Mouse (Mus musculus) forebrain, embryonic 14.5 days (tissue): ENCODE data around the gene Nrp1. TPM values are rescaled to one million over a fixed set of nuclear protein-coding genes. Genes with fewer than 3 reads are reported as not detected.

Experiments
- ATAC-seq: fragments of 200-750 bp; cut with Nextera tagmentation; 2 replicates; pipeline ENCODE4 v1.8.0; 2017; ENCODE audit warnings: mild to moderate bottlenecking, moderate library complexity
- DNase-seq: peaks from one replicate; pipeline ENCODE4 v3.0.0-alpha.2; 2015; ENCODE audit warnings: low spot score
- H3K27ac ChIP-seq: fragments of 300-500 bp; sonication (generic); 2 replicates; pipeline ENCODE4 v1.5.1; 2014; ENCODE audit warnings: low read depth, mild to moderate bottlenecking, control low read depth, low read length, moderate library complexity
- H3K27me3 ChIP-seq: fragments of 300-500 bp; sonication (generic); replicated peaks from 2 replicates; pipeline ENCODE4 v1.6.1; 2014; ENCODE audit warnings: low read length, control low read depth, mixed read lengths; ENCODE audit not compliant: control insufficient read depth, insufficient read depth
- H3K36me3 ChIP-seq: fragments of 300-500 bp; sonication (generic); 2 replicates; pipeline ENCODE4 v1.6.1; 2014; ENCODE audit warnings: low read length, control low read depth; ENCODE audit not compliant: control insufficient read depth, insufficient read depth
- H3K4me1 ChIP-seq: fragments of 300-500 bp; sonication (generic); 2 replicates; pipeline ENCODE4 v1.6.1; 2014; ENCODE audit warnings: antibody characterized with exemption, low read length, control low read depth; ENCODE audit not compliant: control insufficient read depth, insufficient read depth
- H3K4me2 ChIP-seq: fragments of 300-500 bp; sonication (generic); 2 replicates; pipeline ENCODE4 v1.6.1; 2014; ENCODE audit warnings: mild to moderate bottlenecking, control low read depth, low read length
- H3K4me3 ChIP-seq: fragments of 300-500 bp; sonication (generic); 2 replicates; pipeline ENCODE4 v1.5.1; 2014; ENCODE audit warnings: low read depth, low read length, control low read depth
- H3K9ac ChIP-seq: fragments of 300-500 bp; sonication (generic); 2 replicates; pipeline ENCODE4 v1.6.1; 2014; ENCODE audit warnings: mild to moderate bottlenecking, low read length, control low read depth, moderate library complexity
- H3K9me3 ChIP-seq: fragments of 300-500 bp; sonication (generic); replicated peaks from 2 replicates; pipeline ENCODE4 v1.6.1; 2016; ENCODE audit warnings: low read length, control low read depth, mixed read lengths; ENCODE audit not compliant: control insufficient read depth
- WGBS: fragments of 180-500 bp; shearing (Covaris S2); extraction: QIAGEN DNeasy Blood & Tissue Kit; methylation state at CpG from one replicate; pipeline ENCODE4 v1.1.7; 2014; 5-methylcytosine and 5-hydroxymethylcytosine counted together
- polyA plus RNA-seq: library from polyadenylated mRNA; unstranded; fragments of >200 nt; fragmentation: Nextera tagmentation; extraction: Ambion mirVana; gene quantifications from 2 replicates; pipeline ENCODE4 v1.2.1, GENCODE M21; 2014

Nrp1 gene
- 57.9 and 81.1 TPM in 2 replicates for polyA plus RNA-seq

DNA sequence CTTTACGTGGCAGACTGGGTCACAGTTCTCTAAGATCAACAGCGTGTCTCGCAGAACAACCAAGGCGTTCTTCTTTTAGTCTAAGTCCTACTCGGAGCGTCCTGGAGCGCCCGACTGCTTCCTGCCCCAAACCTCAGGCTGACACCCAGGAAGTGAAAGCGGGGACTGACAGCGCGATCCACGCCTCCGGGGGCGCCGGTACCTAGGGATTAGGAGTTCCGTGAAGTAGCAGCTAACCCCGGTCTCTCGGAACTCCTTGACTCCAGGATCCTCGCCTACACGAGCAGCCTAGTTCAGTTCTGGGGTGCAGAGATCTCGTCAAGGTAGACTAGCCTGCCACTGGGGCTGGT, at the start of gene Nrp1:
Gene Nrp1, plus strand, starts transcription at position 199 of the 350 bp plus-strand sequence.
- H3K9ac ChIP-seq, result peak within 1 kb of the TSS; percentile 89
- ATAC-seq (peak; percentile 18), DNase-seq (no peak)
- H3K27me3 ChIP-seq, result no peaks in the 10 kb centered on the region
- H3K9me3 ChIP-seq, result no peaks in the 10 kb centered on the region
- H3K4me2 ChIP-seq, result peak within 1 kb of the TSS; percentile 90
- H3K27ac ChIP-seq, result peak within 1 kb of the TSS; percentile 93
- H3K4me3 ChIP-seq, result peak within 1 kb of the TSS; percentile 69
- peaks cover 12% of the 10 kb centered on the region for H3K4me1 ChIP-seq
- H3K36me3 ChIP-seq, result no peaks in the 10 kb centered on the region
- WGBS, result under 1% methylated on average over 21 of the region's 21 CpGs

DNA sequence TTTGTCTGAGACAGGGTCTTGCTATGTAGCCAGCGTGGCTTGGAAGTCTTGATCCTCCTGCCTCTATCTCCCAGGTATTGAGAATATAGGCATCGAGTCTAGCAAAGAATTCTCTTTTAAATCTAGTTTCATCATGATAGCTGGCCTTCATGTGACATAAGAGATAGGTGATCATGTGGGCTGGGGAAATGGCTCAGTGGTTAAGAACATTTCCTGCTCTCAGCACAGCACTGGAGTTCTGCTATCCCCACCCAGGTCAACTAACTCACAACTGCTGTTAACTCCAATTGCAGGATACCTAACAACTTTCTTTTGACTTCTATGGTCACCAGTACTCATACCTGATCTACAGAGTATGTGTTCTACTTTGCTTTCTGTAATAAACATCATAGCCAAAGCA, 37.6 kb upstream of the Nrp1 start:
- Histone ChIP-seq H3K36me3 (no peaks in the 10 kb centered on the region), H3K9me3 (no peaks in the 10 kb centered on the region), H3K4me1 (no peaks in the 10 kb centered on the region), H3K4me2 (no peak overlapping the region), H3K4me3 (no peak overlapping the region), H3K27me3 (no peaks in the 10 kb centered on the region), H3K9ac (no peak overlapping the region), H3K27ac (no peak overlapping the region)
- WGBS, result 90% methylated on average over 2 of the region's 2 CpGs
- ATAC-seq (no peak), DNase-seq (no peak)

- H3K27ac ChIP-seq, result no peak overlapping the region
- H3K4me3 ChIP-seq, result no peak overlapping the region
- DNase-seq (no peak), ATAC-seq (no peak)
- 89% methylated on average over 1 of the region's 1 CpGs for WGBS
- H3K4me2 ChIP-seq, result no peak overlapping the region
- no peaks in the 10 kb centered on the region for H3K36me3 ChIP-seq
- no peaks in the 10 kb centered on the region for H3K9me3 ChIP-seq
- H3K27me3 ChIP-seq, result no peaks in the 10 kb centered on the region
- no peaks in the 10 kb centered on the region for H3K4me1 ChIP-seq
- H3K9ac ChIP-seq, result no peak overlapping the region
These were observed 31.1 kb upstream of the Nrp1 start for GRCm38 (mm10) chr8:128327281-128327680.

GRCm38 (mm10) chr8:128327922-128328321, 30.5 kb upstream of the Nrp1 start:
- Histone ChIP-seq H3K9ac (no peak overlapping the region), H3K9me3 (no peaks in the 10 kb centered on the region), H3K4me3 (no peak overlapping the region), H3K27me3 (no peaks in the 10 kb centered on the region), H3K27ac (no peak overlapping the region), H3K4me2 (no peak overlapping the region), H3K36me3 (no peaks in the 10 kb centered on the region), H3K4me1 (no peaks in the 10 kb centered on the region)
- no peak for DNase-seq
- ATAC-seq, result no peak
- 27% methylated on average over 2 of the region's 2 CpGs for WGBS

GRCm38 (mm10) chr8:128329502-128329901, 28.9 kb upstream of the Nrp1 start:
- no peak overlapping the region for H3K4me2 ChIP-seq
- H3K36me3 ChIP-seq, result no peaks in the 10 kb centered on the region
- H3K27ac ChIP-seq, result no peak overlapping the region
- no peak overlapping the region for H3K9ac ChIP-seq
- no peak for ATAC-seq
- no peak for DNase-seq
- H3K9me3 ChIP-seq, result no peaks in the 10 kb centered on the region
- H3K4me1 ChIP-seq, result no peaks in the 10 kb centered on the region
- H3K4me3 ChIP-seq, result no peak overlapping the region
- H3K27me3 ChIP-seq, result no peaks in the 10 kb centered on the region
- WGBS, result 92% methylated on average over 3 of the region's 3 CpGs

GRCm38 (mm10) chr8:128335976-128336375, 22.4 kb upstream of the Nrp1 start:
- no peak overlapping the region for H3K27ac ChIP-seq
- H3K4me3 ChIP-seq, result no peak overlapping the region
- 80% methylated on average over 3 of the region's 3 CpGs for WGBS
- no peaks in the 10 kb centered on the region for H3K36me3 ChIP-seq
- no peak for DNase-seq
- H3K4me1 ChIP-seq, result no peaks in the 10 kb centered on the region
- H3K9me3 ChIP-seq, result no peaks in the 10 kb centered on the region
- H3K27me3 ChIP-seq, result no peaks in the 10 kb centered on the region
- H3K4me2 ChIP-seq, result no peak overlapping the region
- no peak overlapping the region for H3K9ac ChIP-seq
- ATAC-seq, result no peak

- H3K4me2 ChIP-seq, result no peak overlapping the region
- H3K4me1 ChIP-seq, result no peaks in the 10 kb centered on the region
- H3K9ac ChIP-seq, result no peak overlapping the region
- no peak overlapping the region for H3K4me3 ChIP-seq
- DNase-seq, result no peak
- no peak overlapping the region for H3K27ac ChIP-seq
- H3K36me3 ChIP-seq, result no peaks in the 10 kb centered on the region
- no peaks in the 10 kb centered on the region for H3K9me3 ChIP-seq
- H3K27me3 ChIP-seq, result no peaks in the 10 kb centered on the region
- no peak for ATAC-seq
These were observed 19.5 kb upstream of the Nrp1 start for GRCm38 (mm10) chr8:128338951-128339350.

- WGBS, result 93% methylated on average over 3 of the region's 3 CpGs
- Histone ChIP-seq H3K4me1 (no peaks in the 10 kb centered on the region), H3K9ac (no peak overlapping the region), H3K27ac (no peak overlapping the region), H3K36me3 (no peaks in the 10 kb centered on the region), H3K9me3 (no peaks in the 10 kb centered on the region), H3K4me2 (no peak overlapping the region), H3K4me3 (no peak overlapping the region), H3K27me3 (no peaks in the 10 kb centered on the region)
- DNase-seq (no peak), ATAC-seq (no peak)
These were observed 18.9 kb upstream of the Nrp1 start for GRCm38 (mm10) chr8:128339521-128339920.

DNA sequence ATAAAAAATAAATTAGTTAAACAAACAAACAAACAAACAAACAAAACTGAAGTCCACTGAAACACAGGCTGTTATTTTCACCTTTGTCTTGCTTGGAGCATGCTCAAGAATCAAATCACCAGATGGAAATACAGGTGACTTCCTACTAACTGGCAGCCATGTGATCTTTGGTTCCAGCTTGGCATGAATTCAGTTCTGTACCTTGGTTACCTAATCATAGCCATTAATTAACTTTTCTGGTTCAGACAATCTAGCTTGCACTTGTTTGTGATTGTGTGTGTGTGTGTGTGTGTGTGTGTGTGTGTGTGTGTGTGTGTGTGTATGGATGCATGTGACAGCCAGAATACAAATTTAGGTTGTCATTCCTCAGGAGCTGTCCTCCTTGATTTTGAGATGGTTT, 8.0 kb upstream of the Nrp1 start:
- DNase-seq, result no peak

GRCm38 (mm10) chr8:128351211-128351610, 7.2 kb upstream of the Nrp1 start:
- Histone ChIP-seq H3K4me2 (no peak overlapping the region), H3K9me3 (no peaks in the 10 kb centered on the region), H3K27me3 (no peaks in the 10 kb centered on the region), H3K9ac (no peak overlapping the region), H3K36me3 (no peaks in the 10 kb centered on the region), H3K4me3 (no peak overlapping the region), H3K4me1 (no peaks in the 10 kb centered on the region), H3K27ac (no peak overlapping the region)
- DNase-seq, result no peak
- no peak for ATAC-seq

More for the DNA sequence above, 8.0 kb upstream of the Nrp1 start:
- ATAC-seq, result no peak
- no peak overlapping the region for H3K9ac ChIP-seq
- no peaks in the 10 kb centered on the region for H3K4me1 ChIP-seq
- H3K9me3 ChIP-seq, result no peaks in the 10 kb centered on the region
- H3K36me3 ChIP-seq, result no peaks in the 10 kb centered on the region
- no peak overlapping the region for H3K4me3 ChIP-seq
- H3K27me3 ChIP-seq, result no peaks in the 10 kb centered on the region
- H3K4me2 ChIP-seq, result no peak overlapping the region
- no peak overlapping the region for H3K27ac ChIP-seq
